Mouse (Mus musculus) G1E (cell line): Measurements from ENCODE around the gene Txnrd2. TPM values are rescaled to one million over a fixed set of nuclear protein-coding genes. Genes with fewer than 3 reads are reported as not detected.

Source experiments
- ATAC-seq: 2 replicates; pipeline ENCODE4 v1.8.0; 2016; ENCODE audit warnings: mild to moderate bottlenecking; ENCODE audit not compliant: insufficient number of reproducible peaks, poor library complexity, low FRiP score, severe bottlenecking; ENCODE audit errors: extremely low read depth
- DNase-seq: peaks from one replicate; pipeline ENCODE4 v3.0.0; 2012; ENCODE audit warnings: low spot score
- H3K27me3 ChIP-seq: 2 replicates; pipeline ENCODE4 v1.6.1; 2012; ENCODE audit warnings: mild to moderate bottlenecking, low read length, inconsistent platforms; ENCODE audit not compliant: insufficient read depth
- H3K36me3 ChIP-seq: replicated peaks from 2 replicates; pipeline ENCODE3; 2012; ENCODE audit warnings: mild to moderate bottlenecking, inconsistent platforms
- H3K4me1 ChIP-seq: 2 replicates; pipeline ENCODE4 v1.6.1; 2012; ENCODE audit warnings: low read depth, low read length, inconsistent platforms, mixed read lengths; ENCODE audit not compliant: insufficient read depth
- H3K4me3 ChIP-seq: 2 replicates; pipeline ENCODE4 v1.5.1; 2012; ENCODE audit warnings: low read depth, mild to moderate bottlenecking, inconsistent platforms, low read length, moderate library complexity, mixed read lengths
- H3K9me3 ChIP-seq: replicated peaks from 2 replicates; pipeline ENCODE4 v1.6.1; 2012; ENCODE audit warnings: inconsistent platforms
- CTCF ChIP-seq: IDR thresholded peaks from 2 replicates; pipeline ENCODE4 v1.5.1; 2012; ENCODE audit warnings: low read depth, low read length, inconsistent platforms, mixed read lengths
- GATA1 ChIP-seq: IDR thresholded peaks from 2 replicates; pipeline ENCODE4 v1.6.1; 2012; ENCODE audit warnings: borderline replicate concordance, low read length, inconsistent platforms, mixed read lengths
- GATA2 ChIP-seq: IDR thresholded peaks from 2 replicates; pipeline ENCODE4 v1.6.1; 2012; ENCODE audit warnings: low read depth, low read length, inconsistent platforms, borderline replicate concordance
- POLR2AphosphoS5 ChIP-seq: IDR thresholded peaks from 2 replicates; pipeline ENCODE4 v1.6.1; 2012; ENCODE audit warnings: low read depth, low read length, inconsistent platforms; ENCODE audit not compliant: insufficient replicate concordance
- TAL1 ChIP-seq: conservative IDR thresholded peaks from 2 replicates; pipeline ENCODE4 v1.6.1; 2012; ENCODE audit warnings: low read depth, low read length, inconsistent platforms, mixed read lengths
- polyA plus RNA-seq: library from polyadenylated mRNA; stranded (reverse); fragments of >175 nt; gene quantifications from 2 replicates; pipeline ENCODE4 v1.2.3, GENCODE M21; 2012
- total RNA-seq, 2 experiments: library from RNA; stranded (forward) in 1 of 2; stranded (reverse) in 1 of 2; fragments of 200-1000 nt in 1 of 2; fragments of >200 nt in 1 of 2; fragmentation: Nextera tagmentation in 1 of 2; gene quantifications; 2 replicates each; pipeline ENCODE4 v1.2.3; 2014 to 2017

Gene Txnrd2
- total and polyA plus RNA-seq, 3 experiments, result 18.3 to 50.3 (median 18.5) TPM

DNA sequence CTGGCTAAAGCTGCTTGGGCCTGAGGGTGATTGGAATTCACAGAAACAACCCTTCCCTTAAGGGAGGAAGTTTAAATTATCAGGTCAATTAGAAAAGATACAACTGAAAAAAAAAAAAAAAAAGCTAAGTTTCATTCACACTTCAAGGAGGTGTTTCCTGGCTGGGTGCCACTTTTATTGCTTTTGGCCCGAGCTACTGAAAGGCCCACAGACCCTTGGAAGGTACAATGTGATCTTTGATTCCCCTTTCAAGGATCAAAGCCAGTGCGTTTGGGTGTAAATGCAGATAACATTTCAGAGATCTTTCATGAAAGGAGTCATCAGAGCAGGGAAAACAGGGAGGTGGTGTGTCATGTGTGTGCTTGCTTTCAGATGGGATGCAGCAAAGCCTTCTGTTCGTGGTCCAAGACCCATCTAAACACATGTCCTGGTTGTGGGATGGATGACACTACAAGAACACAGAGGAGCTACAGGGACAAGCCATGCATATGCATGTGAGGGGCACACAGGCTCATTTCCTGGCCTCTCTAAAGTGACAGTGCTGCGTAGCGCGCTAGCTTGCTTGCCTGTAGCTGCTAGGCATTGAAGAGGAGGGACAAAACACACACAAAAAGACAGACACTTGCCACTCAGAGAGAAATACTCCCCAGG is 71.8 kb downstream of the Txnrd2 start:
- H3K27me3 ChIP-seq, result no peaks in the 10 kb centered on the region
- ATAC-seq, result peak; percentile 11; the same call in 1 of the 2 replicates
- peaks cover 30% of the 10 kb centered on the region for H3K36me3 ChIP-seq
- TF ChIP-seq TAL1 (no peak), POLR2AphosphoS5 (0 out of 2 replicates have a peak, but pooled peaks have one; percentile 51), GATA2 (no peak), CTCF (no peak), GATA1 (no peak)
- H3K4me1 ChIP-seq, result peaks cover 50% of the 10 kb centered on the region
- no peaks in the 10 kb centered on the region for H3K9me3 ChIP-seq
- peak overlapping the region; percentile 88 for H3K4me3 ChIP-seq
- DNase-seq, result peak; percentile 38

DNA sequence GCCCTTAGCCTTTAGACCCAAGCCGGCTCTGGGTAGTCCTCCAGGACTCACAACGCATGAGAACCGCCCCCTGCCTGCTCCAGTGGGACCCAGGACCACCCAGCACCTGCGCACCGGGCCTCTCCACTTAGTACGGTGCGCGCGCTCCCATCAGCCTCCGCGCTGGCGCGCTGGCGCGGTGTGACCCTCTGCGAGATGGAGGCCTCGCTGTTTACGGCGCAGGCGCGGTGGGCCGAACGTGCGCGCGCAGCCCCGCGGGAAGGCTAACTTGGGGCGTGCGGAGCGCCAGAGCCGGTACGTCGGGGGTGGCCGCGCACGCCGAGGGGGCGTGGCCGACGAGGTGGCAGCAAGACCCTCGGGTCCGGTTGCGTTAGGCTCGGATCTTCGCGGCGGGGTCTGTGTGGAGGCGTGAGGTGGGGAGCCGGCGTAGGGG is 72.4 kb downstream of the Txnrd2 start, which contains the start of the genes Gnb1l and Rtl10:
Gene Gnb1l (plus strand): TSS at position 156 of the 433 bp plus-strand sequence.
Gene Rtl10 (plus strand): TSS at position 344 of the 433 bp plus-strand sequence.
- peak within 1 kb of the TSS; percentile 88 for H3K4me3 ChIP-seq
- DNase-seq (peak; percentile 97), ATAC-seq (peak; percentile 62)
- TF ChIP-seq GATA1 (no peak), CTCF (no peak), TAL1 (no peak), POLR2AphosphoS5 (no peak), GATA2 (no peak)
- H3K4me1 ChIP-seq, result peaks cover 50% of the 10 kb centered on the region
- H3K36me3 ChIP-seq, result peaks cover 35% of the 10 kb centered on the region
- H3K27me3 ChIP-seq, result no peaks in the 10 kb centered on the region
- no peaks in the 10 kb centered on the region for H3K9me3 ChIP-seq

DNA sequence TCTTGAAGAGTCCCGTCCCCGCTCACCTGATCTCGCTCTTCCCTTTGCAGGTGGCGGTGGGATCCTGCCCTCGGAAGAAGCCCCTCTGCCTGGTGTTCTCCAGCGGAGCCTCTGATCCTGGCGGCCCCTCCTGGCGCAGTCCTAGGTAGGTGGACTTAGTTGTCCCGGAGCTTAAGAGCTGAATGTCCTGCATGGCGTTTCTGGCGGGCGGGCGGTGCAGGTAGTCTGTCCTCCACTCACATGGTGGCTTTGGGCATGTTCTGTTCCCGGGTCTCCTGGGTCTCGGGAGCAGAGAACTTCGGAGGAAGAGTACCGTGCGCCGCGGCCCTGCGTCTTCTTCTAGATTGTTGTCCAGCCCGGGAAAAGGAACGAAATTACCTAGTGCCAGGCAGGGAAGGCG is 72.8 kb downstream of the Txnrd2 start:
- ATAC-seq (no peak), DNase-seq (peak; percentile 45)
- Histone ChIP-seq H3K4me1 (peaks cover 50% of the 10 kb centered on the region), H3K27me3 (no peaks in the 10 kb centered on the region), H3K4me3 (peak overlapping the region; percentile 88), H3K36me3 (peaks cover 39% of the 10 kb centered on the region), H3K9me3 (no peaks in the 10 kb centered on the region)
- TF ChIP-seq CTCF, result no peak
- no peak for TF ChIP-seq TAL1
- no peak for TF ChIP-seq GATA2
- no peak for TF ChIP-seq GATA1
- no peak for TF ChIP-seq POLR2AphosphoS5

DNA sequence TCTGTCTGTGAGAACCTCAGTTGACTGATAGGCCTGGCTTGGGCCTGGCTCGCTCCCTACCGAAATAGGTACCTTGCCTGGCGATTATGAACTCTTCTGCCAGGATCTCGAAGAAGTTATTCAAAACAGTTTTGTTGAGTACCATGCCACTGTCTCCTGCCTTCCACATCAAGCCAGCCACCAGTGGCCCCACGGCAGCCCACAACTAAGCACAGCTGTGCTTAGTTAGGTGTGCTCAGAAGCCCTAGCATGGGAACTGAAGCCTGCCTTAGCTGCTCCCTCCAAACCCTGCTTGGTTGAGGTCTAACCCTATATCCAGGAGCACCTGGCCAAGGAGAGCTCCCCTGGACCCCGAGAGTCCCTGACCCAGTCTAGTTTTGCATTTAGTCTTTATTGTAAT is 75.3 kb downstream of the Txnrd2 start:
- ATAC-seq (no peak), DNase-seq (no peak)
- TF ChIP-seq GATA2, result no peak

DNA sequence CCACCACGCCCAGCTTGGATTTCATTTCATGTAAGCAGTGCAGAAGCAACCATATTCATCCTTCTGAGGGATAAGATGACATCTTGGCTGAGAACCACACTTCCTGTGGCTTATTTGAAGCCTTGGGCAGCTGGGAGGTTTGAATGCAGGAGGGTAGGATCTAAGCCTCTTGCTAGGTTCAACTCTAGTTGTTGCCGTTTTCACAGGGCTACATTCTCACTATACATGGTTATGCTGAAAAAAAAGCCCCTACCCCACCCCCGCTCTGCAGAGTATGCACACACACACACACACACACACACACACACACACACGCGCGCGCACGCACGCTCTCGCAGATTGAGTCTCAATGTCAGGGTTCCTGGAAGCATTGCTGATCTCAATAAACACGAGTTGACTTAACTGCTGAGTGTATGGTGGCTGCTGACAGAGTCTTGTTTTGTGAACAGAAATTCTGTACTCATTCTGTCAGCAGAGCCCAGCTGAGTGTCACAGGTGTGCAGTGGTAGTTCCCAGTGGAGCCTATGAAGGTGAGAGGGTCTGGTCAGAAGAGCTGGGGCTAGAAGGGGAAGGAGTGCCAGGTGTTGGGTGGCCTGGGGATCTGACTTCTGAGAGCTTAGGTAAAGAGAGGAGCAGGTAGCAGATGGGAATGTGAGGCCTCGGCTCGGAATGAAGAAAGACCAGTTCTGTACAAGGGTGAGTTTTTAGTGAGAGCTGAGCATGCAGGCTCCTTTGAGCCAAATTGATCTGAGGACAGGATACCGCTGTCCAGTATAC is 77.6 kb downstream of the Txnrd2 start:
- H3K36me3 ChIP-seq, result peaks cover 77% of the 10 kb centered on the region
- no peak for TF ChIP-seq TAL1
- TF ChIP-seq CTCF, result no peak
- TF ChIP-seq GATA2, result no peak
- TF ChIP-seq POLR2AphosphoS5, result no peak
- no peak for TF ChIP-seq GATA1
- H3K4me3 ChIP-seq, result no peak overlapping the region
- H3K27me3 ChIP-seq, result no peaks in the 10 kb centered on the region
- DNase-seq, result no peak
- H3K4me1 ChIP-seq, result peaks cover 39% of the 10 kb centered on the region
- no peak for ATAC-seq
- no peaks in the 10 kb centered on the region for H3K9me3 ChIP-seq

More for the DNA sequence above, 75.3 kb downstream of the Txnrd2 start:
- Histone ChIP-seq H3K36me3 (peaks cover 60% of the 10 kb centered on the region), H3K4me1 (peaks cover 53% of the 10 kb centered on the region), H3K4me3 (no peak overlapping the region), H3K9me3 (no peaks in the 10 kb centered on the region), H3K27me3 (no peaks in the 10 kb centered on the region)

DNA sequence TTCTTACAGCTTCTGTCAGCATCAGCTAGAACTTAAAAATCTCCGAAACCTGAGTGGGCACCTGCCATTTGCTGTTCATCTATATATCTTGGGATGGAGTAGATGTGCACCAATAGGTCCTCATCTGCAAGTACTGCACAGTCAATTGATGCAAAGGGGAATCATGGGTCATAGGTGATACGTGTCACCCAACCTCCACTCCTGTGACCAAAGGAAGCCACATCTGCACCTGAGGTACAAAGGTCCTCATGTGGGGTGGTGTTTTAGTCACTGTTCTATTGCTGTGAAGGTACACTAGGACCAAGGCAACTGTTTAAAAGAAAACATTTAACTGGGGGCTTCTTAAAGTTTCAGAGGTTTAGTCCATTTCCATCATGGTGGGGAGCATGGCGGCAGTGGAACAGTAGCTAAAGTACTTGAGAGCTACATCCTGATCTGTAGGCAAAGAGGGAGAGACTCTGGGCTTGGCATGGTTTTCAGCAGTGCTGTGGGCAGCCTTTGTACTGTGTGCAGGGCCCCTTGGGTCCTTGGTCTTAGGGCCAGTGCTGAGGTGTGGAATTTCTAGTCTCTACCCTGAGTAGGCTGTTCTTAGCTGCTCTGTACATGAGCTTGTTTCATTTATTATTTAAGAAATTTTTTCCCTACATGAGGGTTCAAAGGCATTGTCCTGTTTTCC is 80.5 kb downstream of the Txnrd2 start:
- ATAC-seq (no peak), DNase-seq (no peak)
- H3K27me3 ChIP-seq, result no peaks in the 10 kb centered on the region
- no peak for TF ChIP-seq GATA2
- TF ChIP-seq TAL1, result no peak
- no peak for TF ChIP-seq POLR2AphosphoS5
- TF ChIP-seq CTCF, result no peak
- no peak for TF ChIP-seq GATA1
- H3K9me3 ChIP-seq, result no peaks in the 10 kb centered on the region
- peaks cover 10% of the 10 kb centered on the region for H3K4me1 ChIP-seq
- H3K4me3 ChIP-seq, result no peak overlapping the region
- peaks cover 77% of the 10 kb centered on the region for H3K36me3 ChIP-seq
